ENCODE assay signal across 8 mouse cellular contexts in the genomic region with DNA sequence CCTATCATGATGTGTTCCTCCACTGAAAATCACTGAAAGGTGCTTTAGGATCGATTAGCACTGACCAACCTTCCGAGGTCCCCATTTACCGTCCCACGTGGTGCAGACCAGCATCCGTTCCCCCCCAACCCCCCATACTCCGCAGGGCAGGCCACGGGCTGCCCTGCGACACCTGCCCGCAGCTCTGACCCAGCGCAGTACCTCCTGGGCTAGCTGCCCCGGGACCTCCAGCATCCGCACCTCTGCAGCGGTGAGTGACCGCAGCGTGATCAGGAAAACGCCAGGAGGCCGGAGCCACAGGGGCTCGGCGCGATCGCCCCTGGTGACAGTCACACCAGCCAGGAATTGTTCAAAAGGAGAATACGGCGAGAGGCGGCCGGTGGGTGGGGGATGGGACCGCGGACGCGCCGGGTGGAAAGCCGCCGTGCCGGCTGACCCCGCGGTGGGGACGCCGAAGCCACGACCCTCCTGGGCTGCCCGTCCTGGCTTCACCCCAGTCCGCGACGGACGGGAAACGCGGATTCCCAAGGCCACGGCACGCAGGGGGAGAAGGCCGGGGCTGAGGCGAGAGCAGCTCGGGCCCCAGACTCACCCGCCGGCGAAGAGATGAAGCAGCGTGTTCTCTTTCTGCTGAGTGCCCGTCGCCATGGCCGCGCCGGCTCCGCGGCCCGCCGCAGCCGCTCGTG. TPM values are rescaled to one million over a fixed set of nuclear protein-coding genes. Genes with fewer than 3 reads are reported as not detected.
DNase-seq lines count a peak whose midpoint lies in the region; ATAC-seq lines count a peak whose summit lies in the region.

No protein-coding gene starts in this region.

- H3K4me2 ChIP-seq in forebrain, embryonic 14.5 days (ENCODE audit: low read length): peak overlapping the region; percentile 99
- H3K4me2 ChIP-seq in kidney, embryonic 16.5 days (replicated peaks; ENCODE audit: low read depth, low read length): peak overlapping the region; percentile 100
- H3K4me2 ChIP-seq in midbrain, embryonic 14.5 days (ENCODE audit: low read length): peak overlapping the region; percentile 98

- no peak for DNase-seq in cerebellum, adult 11 months
- DNase-seq in right cerebral cortex, postnatal 10 days (ENCODE audit: low spot score in 2 of 2): peak; percentile 60 to 62
- no peak for DNase-seq in right cerebral cortex, postnatal 25 days
- peak; percentile 28 for DNase-seq in forebrain, embryonic 14.5 days (ENCODE audit: low spot score)
- DNase-seq in midbrain, embryonic 14.5 days: peak; percentile 64
- no peak for DNase-seq in ovary, postnatal 36 days (ENCODE audit: low spot score)

- WGBS in forebrain, embryonic 14.5 days: under 1% methylated on average over 60 of the region's 65 CpGs
- WGBS in kidney, embryonic 16.5 days: under 1% methylated on average over 61 of the region's 65 CpGs
- WGBS in midbrain, embryonic 14.5 days: under 1% methylated on average over 65 of the region's 65 CpGs

- 0 out of 2 replicates have a peak, but pooled peaks have one; percentile 46 for ATAC-seq in cerebellum, adult (ENCODE audit: insufficient number of reproducible peaks, low FRiP score, low TSS enrichment)
- peak; percentile 77 for ATAC-seq in forebrain, embryonic 14.5 days
- peak; percentile 10 for ATAC-seq in kidney, embryonic 16.5 days (ENCODE audit: low FRiP score, low TSS enrichment)
- ATAC-seq in midbrain, embryonic 14.5 days (ENCODE audit: low FRiP score, low TSS enrichment): peak; percentile 71

- H3K9me3 ChIP-seq in forebrain, embryonic 14.5 days (replicated peaks; ENCODE audit: control insufficient read depth, low read length): no peaks in the 10 kb centered on the region
- no peaks in the 10 kb centered on the region for H3K9me3 ChIP-seq in kidney, embryonic 16.5 days (ENCODE audit: low read length)
- no peaks in the 10 kb centered on the region for H3K9me3 ChIP-seq in midbrain, embryonic 14.5 days (ENCODE audit: control insufficient read depth, low read length)

- no peaks in the 10 kb centered on the region for H3K36me3 ChIP-seq in forebrain, embryonic 14.5 days (ENCODE audit: control insufficient read depth, insufficient read depth, low read length)
- no peaks in the 10 kb centered on the region for H3K36me3 ChIP-seq in kidney, embryonic 16.5 days (ENCODE audit: insufficient read depth, low read length)
- no peaks in the 10 kb centered on the region for H3K36me3 ChIP-seq in midbrain, embryonic 14.5 days (ENCODE audit: control insufficient read depth, insufficient read depth, low read length)

- peaks cover 14% of the 10 kb centered on the region; the same call in 1 of the 2 replicates for H3K27me3 ChIP-seq in forebrain, embryonic 14.5 days (replicated peaks; ENCODE audit: control insufficient read depth, insufficient read depth, low read length)
- no peaks in the 10 kb centered on the region for H3K27me3 ChIP-seq in kidney, embryonic 16.5 days (ENCODE audit: insufficient read depth, low read length)
- H3K27me3 ChIP-seq in midbrain, embryonic 14.5 days (ENCODE audit: control insufficient read depth, insufficient read depth, low read length): no peaks in the 10 kb centered on the region

- H3K9ac ChIP-seq in forebrain, embryonic 14.5 days (ENCODE audit: low read length): peak overlapping the region; percentile 82
- H3K9ac ChIP-seq in kidney, embryonic 16.5 days (replicated peaks; ENCODE audit: low read length): peak overlapping the region; percentile 82
- peak overlapping the region; percentile 79 for H3K9ac ChIP-seq in midbrain, embryonic 14.5 days (replicated peaks; ENCODE audit: low read length)

- H3K27ac ChIP-seq in forebrain, embryonic 14.5 days (ENCODE audit: low read depth, low read length): peak overlapping the region; percentile 52
- peak overlapping the region; percentile 77 for H3K27ac ChIP-seq in kidney, embryonic 16.5 days (ENCODE audit: low read length)
- peak overlapping the region; percentile 85 for H3K27ac ChIP-seq in midbrain, embryonic 14.5 days (replicated peaks; ENCODE audit: low read depth, low read length)

- peak overlapping the region; percentile 76 for H3K4me3 ChIP-seq in forebrain, embryonic 14.5 days (ENCODE audit: low read depth, low read length)
- peak overlapping the region; percentile 77 for H3K4me3 ChIP-seq in kidney, embryonic 16.5 days (ENCODE audit: low read length)
- H3K4me3 ChIP-seq in midbrain, embryonic 14.5 days (replicated peaks; ENCODE audit: low read depth, low read length): peak overlapping the region; percentile 78

- H3K4me1 ChIP-seq in forebrain, embryonic 14.5 days (ENCODE audit: control insufficient read depth, insufficient read depth, low read length): peaks cover 10% of the 10 kb centered on the region; the same call in 1 of the 2 replicates
- peaks cover 31% of the 10 kb centered on the region for H3K4me1 ChIP-seq in kidney, embryonic 16.5 days (ENCODE audit: insufficient read depth, low read length)
- peaks cover 16% of the 10 kb centered on the region for H3K4me1 ChIP-seq in midbrain, embryonic 14.5 days (ENCODE audit: control insufficient read depth, insufficient read depth, low read length)

RNA-seq across cellular contexts. Expression of gene Slc25a33, which starts 0.5 kb away (rescaled TPM):
- polyA plus RNA-seq in forebrain, embryonic 14.5 days (2014; fragmentation: Nextera tagmentation; extraction: Ambion mirVana): 20.4 and 21.9 TPM in 2 replicates
- 13.9 and 14.2 TPM in 2 replicates for polyA plus RNA-seq in kidney, embryonic 16.5 days (2015; fragmentation: Nextera tagmentation; extraction: Ambion mirVana)
- 29.1 and 31.2 TPM in 2 replicates for polyA plus RNA-seq in midbrain, embryonic 14.5 days (2014; fragmentation: Nextera tagmentation; extraction: Ambion mirVana)

RNA-seq across cellular contexts. Expression of gene Tmem201, which starts 35.7 kb away (rescaled TPM):
- polyA plus RNA-seq in forebrain, embryonic 14.5 days (2014; fragmentation: Nextera tagmentation; extraction: Ambion mirVana): 20.4 and 24.9 TPM in 2 replicates
- 39.2 and 41.8 TPM in 2 replicates for polyA plus RNA-seq in kidney, embryonic 16.5 days (2015; fragmentation: Nextera tagmentation; extraction: Ambion mirVana)
- polyA plus RNA-seq in midbrain, embryonic 14.5 days (2014; fragmentation: Nextera tagmentation; extraction: Ambion mirVana): 30.8 and 36.2 TPM in 2 replicates

Comparison
In these comparisons a context has a peak if more than half of its experiments do, and no peak if none do; other contexts are left out.
1. DNase-seq: peak in right cerebral cortex, postnatal 10 days (2 of 2), forebrain, embryonic 14.5 days (single experiment) and midbrain, embryonic 14.5 days (single experiment); none in cerebellum, adult 11 months (single experiment), right cerebral cortex, postnatal 25 days (single experiment) and ovary, postnatal 36 days (single experiment).
2. ATAC-seq: peak in every context shown above with its lines; median percentile 77 in forebrain, embryonic 14.5 days; 71 in midbrain, embryonic 14.5 days; 46 in cerebellum, adult; 10 in kidney, embryonic 16.5 days.
3. Peak in every context shown above with its lines, with median percentiles within 50 percentile points of each other: H3K27ac ChIP-seq, H3K4me2 ChIP-seq, H3K4me3 ChIP-seq and H3K9ac ChIP-seq.